Mouse (Mus musculus) liver, postnatal 0 days (tissue): ENCODE data around the gene Pum2. TPM values are rescaled to one million over a fixed set of nuclear protein-coding genes. Genes with fewer than 3 reads are reported as not detected.

Experiments
- ATAC-seq: fragments of 200-750 bp; cut with Nextera tagmentation; 2 replicates; pipeline ENCODE4 v1.8.0; 2017; ENCODE audit warnings: mild to moderate bottlenecking, moderate library complexity
- DNase-seq: peaks from one replicate; pipeline ENCODE4 v3.0.0-alpha.2; 2016
- H3K27ac ChIP-seq: fragments of 300-500 bp; sonication (generic); 2 replicates; pipeline ENCODE4 v1.5.1; 2014; ENCODE audit warnings: antibody characterized with exemption, moderate library complexity, mild to moderate bottlenecking, low read depth
- H3K27me3 ChIP-seq: fragments of 300-500 bp; sonication (generic); 2 replicates; pipeline ENCODE4 v1.6.1; 2014; ENCODE audit warnings: low read length, control low read depth, mixed read lengths; ENCODE audit not compliant: insufficient read depth
- H3K36me3 ChIP-seq: fragments of 300-500 bp; sonication (generic); replicated peaks from 2 replicates; pipeline ENCODE4 v1.6.1; 2014; ENCODE audit warnings: mild to moderate bottlenecking, control low read depth, low read length, moderate library complexity, mixed read lengths; ENCODE audit not compliant: insufficient read depth
- H3K4me1 ChIP-seq: fragments of 300-500 bp; sonication (generic); 2 replicates; pipeline ENCODE4 v1.6.1; 2014; ENCODE audit warnings: antibody characterized with exemption, mild to moderate bottlenecking, control low read depth; ENCODE audit not compliant: insufficient read depth
- H3K4me2 ChIP-seq: fragments of 300-500 bp; sonication (generic); 2 replicates; pipeline ENCODE4 v1.6.1; 2014; ENCODE audit warnings: low read depth, mild to moderate bottlenecking, low read length, moderate library complexity, mixed read lengths
- H3K4me3 ChIP-seq: fragments of 300-500 bp; sonication (generic); 2 replicates; pipeline ENCODE4 v1.5.1; 2014; ENCODE audit warnings: low read depth, low read length
- H3K9ac ChIP-seq: fragments of 300-500 bp; sonication (generic); replicated peaks from 2 replicates; pipeline ENCODE4 v1.6.1; 2014; ENCODE audit warnings: mild to moderate bottlenecking, moderate library complexity
- H3K9me3 ChIP-seq: fragments of 300-500 bp; sonication (generic); 2 replicates; pipeline ENCODE4 v1.6.1; 2016; ENCODE audit warnings: mild to moderate bottlenecking, control low read depth, low read length, mixed read lengths
- CTCF ChIP-seq: sonication (generic); IDR thresholded peaks from 2 replicates; pipeline ENCODE4 v1.5.1; 2016; ENCODE audit warnings: antibody characterized with exemption, low read depth
- EP300 ChIP-seq: IDR thresholded peaks from 2 replicates; pipeline ENCODE4 v1.6.1; 2016; ENCODE audit warnings: antibody characterized with exemption, low read depth, mild to moderate bottlenecking
- WGBS: fragments of 180-500 bp; shearing (Covaris S2); extraction: QIAGEN DNeasy Blood & Tissue Kit; methylation state at CpG from one replicate; pipeline ENCODE4 v1.1.7; 2014; ENCODE audit not compliant: insufficient replicate concordance; 5-methylcytosine and 5-hydroxymethylcytosine counted together
- polyA plus RNA-seq: library from polyadenylated mRNA; unstranded; fragments of >200 nt; fragmentation: Nextera tagmentation; extraction: Ambion mirVana; gene quantifications from 2 replicates; pipeline ENCODE4 v1.2.1, GENCODE M21; 2015

The Pum2 gene
- polyA plus RNA-seq, 1 experiment from 2014 or later, result 11.9 TPM

GRCm38 (mm10) chr12:8773336-8773735 is 99.4 kb downstream of the Pum2 start:
- WGBS, result 67% methylated on average over 6 of the region's 6 CpGs
- DNase-seq (no peak), ATAC-seq (no peak)
- peaks cover 28% of the 10 kb centered on the region for H3K4me1 ChIP-seq
- TF ChIP-seq CTCF (no peak), EP300 (no peak)
- H3K4me3 ChIP-seq, result peak overlapping the region; percentile 75
- peak overlapping the region; percentile 95 for H3K4me2 ChIP-seq
- peaks cover 18% of the 10 kb centered on the region for H3K27me3 ChIP-seq
- no peaks in the 10 kb centered on the region for H3K9me3 ChIP-seq
- peak overlapping the region; percentile 79; the same call in 1 of the 2 replicates for H3K9ac ChIP-seq
- no peaks in the 10 kb centered on the region for H3K36me3 ChIP-seq
- H3K27ac ChIP-seq, result no peak overlapping the region

GRCm38 (mm10) chr12:8774183-8774582 is 100.2 kb downstream of the Pum2 start:
- no peak overlapping the region for H3K9ac ChIP-seq
- no peak for ATAC-seq
- no peak for DNase-seq
- H3K4me1 ChIP-seq, result peaks cover 30% of the 10 kb centered on the region
- no peak overlapping the region for H3K4me3 ChIP-seq
- H3K36me3 ChIP-seq, result no peaks in the 10 kb centered on the region
- H3K27me3 ChIP-seq, result peaks cover 18% of the 10 kb centered on the region
- H3K4me2 ChIP-seq, result no peak overlapping the region
- H3K27ac ChIP-seq, result no peak overlapping the region
- no peaks in the 10 kb centered on the region for H3K9me3 ChIP-seq
- no peak for TF ChIP-seq EP300
- TF ChIP-seq CTCF, result no peak

- Histone ChIP-seq H3K9ac (no peak overlapping the region), H3K4me3 (no peak overlapping the region), H3K27me3 (peaks cover 16% of the 10 kb centered on the region), H3K4me2 (no peak overlapping the region), H3K4me1 (peaks cover 45% of the 10 kb centered on the region), H3K36me3 (no peaks in the 10 kb centered on the region), H3K27ac (peak overlapping the region; percentile 44; the same call in 1 of the 2 replicates), H3K9me3 (no peaks in the 10 kb centered on the region)
- ATAC-seq, result no peak
- DNase-seq, result no peak
- 67% methylated on average over 7 of the region's 7 CpGs for WGBS
- TF ChIP-seq EP300, result no peak
- no peak for TF ChIP-seq CTCF
Measured at GRCm38 (mm10) chr12:8776206-8776605, 102.3 kb downstream of the Pum2 start.

- Histone ChIP-seq H3K4me3 (no peak overlapping the region), H3K9me3 (no peaks in the 10 kb centered on the region), H3K4me2 (no peak overlapping the region), H3K4me1 (peaks cover 46% of the 10 kb centered on the region), H3K9ac (no peak overlapping the region), H3K36me3 (no peaks in the 10 kb centered on the region), H3K27ac (no peak overlapping the region), H3K27me3 (peaks cover 10% of the 10 kb centered on the region)
- no peak for ATAC-seq
- TF ChIP-seq EP300, result no peak
- TF ChIP-seq CTCF, result no peak
- WGBS, result 45% methylated on average over 3 of the region's 3 CpGs
- no peak for DNase-seq
Measured at GRCm38 (mm10) chr12:8776741-8777140, 102.8 kb downstream of the Pum2 start.

- no peaks in the 10 kb centered on the region for H3K9me3 ChIP-seq
- peaks cover 52% of the 10 kb centered on the region for H3K4me1 ChIP-seq
- DNase-seq (no peak), ATAC-seq (no peak)
- no peak overlapping the region for H3K9ac ChIP-seq
- no peak overlapping the region for H3K4me2 ChIP-seq
- 75% methylated on average over 7 of the region's 7 CpGs for WGBS
- H3K27me3 ChIP-seq, result no peaks in the 10 kb centered on the region
- no peaks in the 10 kb centered on the region for H3K36me3 ChIP-seq
- TF ChIP-seq EP300 (no peak), CTCF (no peak)
- no peak overlapping the region for H3K27ac ChIP-seq
- no peak overlapping the region for H3K4me3 ChIP-seq
Measured at GRCm38 (mm10) chr12:8778106-8778505, 104.2 kb downstream of the Pum2 start.

- Histone ChIP-seq H3K27ac (peak overlapping the region; percentile 79), H3K4me2 (0 out of 2 replicates have a peak overlapping the region, but pooled peaks have one; percentile 18), H3K9me3 (no peaks in the 10 kb centered on the region), H3K27me3 (no peaks in the 10 kb centered on the region), H3K4me3 (no peak overlapping the region), H3K4me1 (peaks cover 53% of the 10 kb centered on the region), H3K9ac (no peak overlapping the region; the same call in 1 of the 2 replicates), H3K36me3 (no peaks in the 10 kb centered on the region)
- 47% methylated on average over 4 of the region's 4 CpGs for WGBS
- TF ChIP-seq CTCF, result no peak
- no peak for TF ChIP-seq EP300
- DNase-seq, result no peak
- peak; percentile 25; the same call in 1 of the 2 replicates for ATAC-seq
Measured at GRCm38 (mm10) chr12:8779851-8780250, 105.9 kb downstream of the Pum2 start.

- no peak overlapping the region for H3K9ac ChIP-seq
- no peak overlapping the region for H3K4me3 ChIP-seq
- TF ChIP-seq CTCF (no peak), EP300 (no peak)
- H3K27me3 ChIP-seq, result no peaks in the 10 kb centered on the region
- WGBS, result 62% methylated on average over 7 of the region's 7 CpGs
- H3K9me3 ChIP-seq, result no peaks in the 10 kb centered on the region
- no peaks in the 10 kb centered on the region for H3K36me3 ChIP-seq
- H3K4me2 ChIP-seq, result no peak overlapping the region
- DNase-seq (no peak), ATAC-seq (no peak)
- H3K4me1 ChIP-seq, result peaks cover 44% of the 10 kb centered on the region
- no peak overlapping the region for H3K27ac ChIP-seq
Measured at GRCm38 (mm10) chr12:8781121-8781520, 107.2 kb downstream of the Pum2 start.
